Mouse (Mus musculus) C2C12 (cell line): Measurements from ENCODE around the gene Pgls. TPM values are rescaled to one million over a fixed set of nuclear protein-coding genes. Genes with fewer than 3 reads are reported as not detected.

ENCODE experiments used
- H3K27me3 ChIP-seq: one replicate; pipeline ENCODE4 v1.6.1; 2011; ENCODE audit not compliant: control insufficient read depth, insufficient read depth, insufficient read length
- H3K36me3 ChIP-seq: one replicate; pipeline ENCODE4 v1.6.1; 2011; ENCODE audit not compliant: control insufficient read depth, insufficient read depth
- H3K4me3 ChIP-seq: one replicate; pipeline ENCODE4 v1.5.1; 2011; ENCODE audit warnings: mild to moderate bottlenecking, control low read depth; ENCODE audit not compliant: poor library complexity, insufficient read depth, severe bottlenecking
- H3K79me2 ChIP-seq: one replicate; pipeline ENCODE4 v1.6.1; 2011; ENCODE audit not compliant: control insufficient read depth, insufficient read depth
- H3K79me3 ChIP-seq: one replicate; pipeline ENCODE4 v1.6.1; 2011; ENCODE audit warnings: low read depth, control low read depth
- H3ac ChIP-seq: one replicate; pipeline ENCODE3; 2011; ENCODE audit warnings: low read depth; ENCODE audit not compliant: control insufficient read depth, insufficient read length
- CEBPB ChIP-seq: IDR thresholded peaks from one replicate; pipeline ENCODE4 v1.6.1; 2011; ENCODE audit warnings: low read depth, mild to moderate bottlenecking, control low read depth, moderate library complexity
- CTCF ChIP-seq: IDR thresholded peaks from one replicate; pipeline ENCODE4 v1.5.1; 2011; ENCODE audit not compliant: control insufficient read depth, insufficient read depth, insufficient read length
- FOSL1 ChIP-seq: IDR thresholded peaks from one replicate; pipeline ENCODE4 v1.8.0; 2011; ENCODE audit warnings: mild to moderate bottlenecking, low read length; ENCODE audit not compliant: poor library complexity, insufficient read depth, severe bottlenecking
- MAX ChIP-seq: IDR thresholded peaks from one replicate; pipeline ENCODE4 v1.6.1; 2011; ENCODE audit warnings: mild to moderate bottlenecking, control low read depth
- MYOD1 ChIP-seq: IDR thresholded peaks from one replicate; pipeline ENCODE4 v1.6.1; 2011; ENCODE audit warnings: low read depth; ENCODE audit not compliant: control insufficient read depth, insufficient read length
- MYOG ChIP-seq: IDR thresholded peaks from one replicate; pipeline ENCODE4 v1.6.1; 2011; ENCODE audit not compliant: control insufficient read depth, insufficient read length; ENCODE audit errors: extremely low read depth
- USF1 ChIP-seq: IDR thresholded peaks from one replicate; pipeline ENCODE4 v1.6.1; 2011; ENCODE audit warnings: low read depth, mild to moderate bottlenecking, control low read depth, moderate library complexity
- long read RNA-seq, 2 experiments: library from polyadenylated mRNA; unstranded; transcript quantifications; one replicate each; pipeline ENCODE4 v2.0.0; 2019 to 2020
- polyA plus RNA-seq: library from polyadenylated mRNA; unstranded; fragments of >200 nt; fragmentation: generic; extraction: Trizol; gene quantifications from one replicate; pipeline ENCODE4 v1.2.1, GENCODE M21; 2012; ENCODE audit warnings: missing spikeins

Pgls gene
- polyA plus RNA-seq, result 231 TPM
- long read RNA-seq, experiment 1, transcript Pgls-201 (5 exons, 893 nt), result major isoform, 209 of 236 reads
- long read RNA-seq, experiment 1, partial matches to known transcripts, result 17 of 236 reads
- long read RNA-seq, experiment 1, other reads (novel, unspliced or antisense), result 9 of 236 reads
- long read RNA-seq, experiment 2, transcript Pgls-201 (5 exons, 893 nt), result major isoform, 57 of 71 reads
- long read RNA-seq, experiment 2, partial matches to known transcripts, result 7 of 71 reads
- long read RNA-seq, experiment 2, other reads (novel, unspliced or antisense), result 7 of 71 reads

GRCm38 (mm10) chr8:71591471-71592373, at the start of gene Pgls:
TSS of gene Pgls (plus strand) at chr8:71592176.
- Histone ChIP-seq H3K79me2 (peaks cover 22% of the 10 kb centered on the region), H3K4me3 (peak within 1 kb of the TSS; percentile 76), H3ac (peak within 1 kb of the TSS; percentile 96), H3K36me3 (peaks cover 9% of the 10 kb centered on the region), H3K79me3 (peaks cover 10% of the 10 kb centered on the region), H3K27me3 (no peaks in the 10 kb centered on the region)
- TF ChIP-seq USF1, result no peak
- peak; percentile 12 for TF ChIP-seq MAX
- no peak for TF ChIP-seq CTCF
- no peak for TF ChIP-seq MYOG
- TF ChIP-seq FOSL1, result no peak
- TF ChIP-seq CEBPB, result no peak
- TF ChIP-seq MYOD1, result peak; percentile 26

- Histone ChIP-seq H3K79me2 (peaks cover 12% of the 10 kb centered on the region), H3ac (peak within 1 kb of the TSS; percentile 86), H3K36me3 (no peaks in the 10 kb centered on the region), H3K4me3 (peak within 1 kb of the TSS; percentile 61), H3K27me3 (no peaks in the 10 kb centered on the region), H3K79me3 (peaks cover 6% of the 10 kb centered on the region)
- TF ChIP-seq MYOD1, result no peak
- TF ChIP-seq USF1, result peak; percentile 31
- no peak for TF ChIP-seq FOSL1
- no peak for TF ChIP-seq CTCF
Measured at GRCm38 (mm10) chr8:71542632-71543343, 49.2 kb upstream of the Pgls start, which contains the start of gene Mvb12a. TSS of gene Mvb12a (plus strand) at chr8:71542922.

DNA sequence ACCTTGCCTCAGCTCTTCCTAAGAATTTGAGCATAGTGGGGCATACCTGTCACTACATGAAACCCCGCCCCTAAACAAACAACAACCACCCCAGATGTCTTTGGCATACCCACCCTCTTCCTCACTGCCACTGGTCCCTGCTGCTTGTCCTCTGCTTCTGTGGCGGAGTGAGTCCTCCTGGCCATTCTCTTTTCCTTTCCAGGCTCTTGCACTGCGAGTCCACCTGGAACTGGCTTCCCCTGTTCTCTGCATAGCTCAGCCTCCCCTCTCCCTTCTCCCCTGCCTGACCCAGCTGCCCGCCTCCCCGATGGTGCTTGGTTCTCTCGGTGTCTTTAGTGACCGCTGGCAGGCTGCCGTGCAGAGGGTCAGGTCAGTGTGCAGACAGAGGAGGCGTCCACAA, 48.2 kb upstream of the Pgls start:
- H3ac ChIP-seq, result no peak overlapping the region
- H3K36me3 ChIP-seq, result no peaks in the 10 kb centered on the region
- H3K27me3 ChIP-seq, result no peaks in the 10 kb centered on the region
- peak overlapping the region; percentile 61 for H3K4me3 ChIP-seq
- TF ChIP-seq FOSL1 (no peak), MYOD1 (no peak), MAX (no peak), CEBPB (no peak), MYOG (no peak), CTCF (no peak), USF1 (no peak)
- peaks cover 6% of the 10 kb centered on the region for H3K79me3 ChIP-seq
- H3K79me2 ChIP-seq, result peaks cover 12% of the 10 kb centered on the region

- Histone ChIP-seq H3K4me3 (no peak overlapping the region), H3ac (no peak overlapping the region), H3K36me3 (no peaks in the 10 kb centered on the region), H3K27me3 (no peaks in the 10 kb centered on the region), H3K79me3 (peaks cover 6% of the 10 kb centered on the region), H3K79me2 (peaks cover 12% of the 10 kb centered on the region)
- TF ChIP-seq USF1 (no peak), MAX (no peak), CTCF (no peak), MYOD1 (no peak), MYOG (no peak), CEBPB (no peak), FOSL1 (no peak)
Measured at GRCm38 (mm10) chr8:71545053-71545452, 46.9 kb upstream of the Pgls start.

- TF ChIP-seq MYOD1 (no peak), FOSL1 (no peak), MAX (no peak), USF1 (no peak), MYOG (no peak), CEBPB (no peak), CTCF (no peak)
- H3K4me3 ChIP-seq, result no peak overlapping the region
- H3K79me3 ChIP-seq, result peaks cover 6% of the 10 kb centered on the region
- H3K79me2 ChIP-seq, result peaks cover 12% of the 10 kb centered on the region
- no peaks in the 10 kb centered on the region for H3K27me3 ChIP-seq
- H3ac ChIP-seq, result no peak overlapping the region
- H3K36me3 ChIP-seq, result no peaks in the 10 kb centered on the region
Measured at GRCm38 (mm10) chr8:71547590-71547989, 44.4 kb upstream of the Pgls start.
